ENCODE assay signal across 21 mouse cellular contexts in the genomic region with DNA sequence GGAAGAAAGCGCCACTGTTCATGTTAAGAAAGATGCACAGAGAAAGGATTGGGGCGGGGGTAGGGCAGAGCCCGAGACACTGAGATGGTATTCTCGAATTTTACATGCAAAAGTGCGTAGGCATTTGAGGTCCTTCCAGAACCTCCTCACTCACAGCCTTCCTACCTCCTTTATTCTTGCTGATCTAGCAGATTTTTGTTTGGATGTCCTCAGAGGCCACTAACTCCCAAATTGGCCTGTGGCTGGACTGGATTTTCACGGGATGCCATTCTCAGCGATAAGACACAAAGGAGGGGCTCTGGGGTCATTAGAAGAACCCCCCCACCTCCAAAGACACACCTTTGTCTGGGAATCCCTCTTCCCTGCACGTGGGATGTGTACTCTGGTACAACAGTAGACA. TPM values are rescaled to one million over a fixed set of nuclear protein-coding genes. Genes with fewer than 3 reads are reported as not detected.
DNase-seq lines count a peak whose midpoint lies in the region; ATAC-seq and TF ChIP-seq lines count a peak whose summit lies in the region.
"Had no signal": no experiment of that assay in that cellular context is flagged by ENCODE, and none has a peak within 500 bp of the region (broad histone marks: within the 10 kb centered on the region; RNA-seq: fewer than 3 reads in every experiment).

No protein-coding gene starts in this region.

- H3K4me2 ChIP-seq in kidney, embryonic 15.5 days: no peak overlapping the region
- H3K4me2 ChIP-seq: heart, embryonic 13.5 days; lung, embryonic 15.5 days had no signal

- peaks cover 65% of the 10 kb centered on the region for H3K4me1 ChIP-seq in kidney, embryonic 15.5 days
- peaks cover 84% of the 10 kb centered on the region for H3K4me1 ChIP-seq in E14TG2a.4 (replicated peaks; ENCODE audit: low read depth, low read length)
- peaks cover 83% of the 10 kb centered on the region for H3K4me1 ChIP-seq in embryonic facial prominence, embryonic 10.5 days
- peaks cover 80% of the 10 kb centered on the region for H3K4me1 ChIP-seq in limb, embryonic 10.5 days

- H3K4me3 ChIP-seq in kidney, embryonic 15.5 days (replicated peaks): no peak overlapping the region
- H3K4me3 ChIP-seq in E14TG2a.4 (replicated peaks; ENCODE audit: low read length): 0 out of 2 replicates have a peak overlapping the region, but pooled peaks have one; percentile 43
- H3K4me3 ChIP-seq in embryonic facial prominence, embryonic 10.5 days: peak overlapping the region; percentile 25; the same call in 1 of the 2 replicates
- H3K4me3 ChIP-seq in limb, embryonic 10.5 days: no peak overlapping the region
- H3K4me3 ChIP-seq: heart, embryonic 13.5 days; lung, embryonic 15.5 days; myocyte had no signal

- no peaks in the 10 kb centered on the region for H3K9me3 ChIP-seq in kidney, embryonic 15.5 days (replicated peaks)
- H3K9me3 ChIP-seq in E14TG2a.4 (ENCODE audit: low read length): no peaks in the 10 kb centered on the region
- no peaks in the 10 kb centered on the region for H3K9me3 ChIP-seq in embryonic facial prominence, embryonic 10.5 days
- H3K9me3 ChIP-seq in limb, embryonic 10.5 days (replicated peaks): no peaks in the 10 kb centered on the region
- H3K9me3 ChIP-seq: heart, embryonic 13.5 days; lung, embryonic 15.5 days had no signal

- WGBS in kidney, embryonic 15.5 days: 57% methylated on average over 8 of the region's 8 CpGs
- WGBS in embryonic facial prominence, embryonic 10.5 days: 52% methylated on average over 8 of the region's 8 CpGs
- WGBS in limb, embryonic 10.5 days: 60% methylated on average over 8 of the region's 8 CpGs

- no peak for ATAC-seq in kidney, embryonic 15.5 days (replicated peaks; ENCODE audit: low FRiP score)
- ATAC-seq: forebrain, embryonic 16.5 days; inflammation-experienced regulatory T-cells, adult 6 months had no signal

- H3K9ac ChIP-seq in kidney, embryonic 15.5 days: no peak overlapping the region
- H3K9ac ChIP-seq: heart, embryonic 13.5 days; liver, embryonic 14.5 days; lung, embryonic 15.5 days had no signal

- H3K36me3 ChIP-seq in kidney, embryonic 15.5 days: no peaks in the 10 kb centered on the region
- H3K36me3 ChIP-seq in E14TG2a.4 (ENCODE audit: insufficient read depth, low read length): no peaks in the 10 kb centered on the region
- no peaks in the 10 kb centered on the region for H3K36me3 ChIP-seq in embryonic facial prominence, embryonic 10.5 days (replicated peaks)
- 0 out of 2 replicates have a peak, but pooled peaks cover 2% of the 10 kb centered on the region for H3K36me3 ChIP-seq in limb, embryonic 10.5 days
- H3K36me3 ChIP-seq: heart, embryonic 13.5 days; lung, embryonic 15.5 days had no signal

- peak overlapping the region; percentile 54; the same call in 1 of the 2 replicates for H3K27ac ChIP-seq in kidney, embryonic 15.5 days
- peak overlapping the region; percentile 84 for H3K27ac ChIP-seq in embryonic facial prominence, embryonic 10.5 days (replicated peaks)
- peak overlapping the region; percentile 77; the same call in 1 of the 2 replicates for H3K27ac ChIP-seq in limb, embryonic 10.5 days
- H3K27ac ChIP-seq: heart, embryonic 13.5 days; liver, embryonic 14.5 days; lung, embryonic 15.5 days had no signal

- DNase-seq in kidney, postnatal 14 days: no peak
- no peak for DNase-seq in embryonic facial prominence, embryonic 10.5 days (ENCODE audit: low spot score)
- no peak for DNase-seq in limb, embryonic 10.5 days (ENCODE audit: low spot score)
- no peak for DNase-seq in thymus, postnatal 4 days
- no peak for DNase-seq in urinary bladder, postnatal 4 days (ENCODE audit: low spot score in 2 of 2)
- DNase-seq: adrenal gland, postnatal 25 days; cerebellum, adult 18-20 months; cerebellum, postnatal 25 days; heart, adult 11 months; kidney, adult 2 months; kidney, postnatal 25 days; lung, postnatal 4 days; right cerebral cortex, postnatal 4 days had no signal

- no peak for TF ChIP-seq CTCF in E14TG2a.4 (conservative IDR thresholded peaks at IDR 0.05; ENCODE audit: low read length)

- H3K27me3 ChIP-seq in kidney, embryonic 15.5 days: no peaks in the 10 kb centered on the region
- no peaks in the 10 kb centered on the region for H3K27me3 ChIP-seq in E14TG2a.4 (ENCODE audit: insufficient read depth, low read length)
- no peaks in the 10 kb centered on the region for H3K27me3 ChIP-seq in embryonic facial prominence, embryonic 10.5 days (replicated peaks; ENCODE audit: low read depth, poor library complexity, severe bottlenecking)
- H3K27me3 ChIP-seq in limb, embryonic 10.5 days (ENCODE audit: low read depth, poor library complexity, severe bottlenecking): no peaks in the 10 kb centered on the region
- H3K27me3 ChIP-seq: heart, embryonic 13.5 days; lung, embryonic 15.5 days had no signal

RNA-seq across cellular contexts. Expression of gene Zfp423, which starts 25.6 kb away (rescaled TPM):
- polyA plus RNA-seq in kidney, embryonic 15.5 days (2015; fragmentation: Nextera tagmentation; extraction: Ambion mirVana): 9.2 and 10.9 TPM in 2 replicates
- 22.0 and 23.4 TPM in 2 replicates for polyA plus RNA-seq in embryonic facial prominence, embryonic 10.5 days (2016; fragmentation: Nextera tagmentation; extraction: Ambion mirVana)
- polyA plus RNA-seq in limb, embryonic 10.5 days (2016; fragmentation: Nextera tagmentation; extraction: Ambion mirVana): 23.6 and 29.4 TPM in 2 replicates

Comparison
In these comparisons a context has a peak if more than half of its experiments do, and no peak if none do; other contexts are left out.
1. H3K4me3 ChIP-seq: peak in E14TG2a.4 (single experiment) and embryonic facial prominence, embryonic 10.5 days (single experiment); none in kidney, embryonic 15.5 days (single experiment) and limb, embryonic 10.5 days (single experiment).
2. Peak in every context shown above with its lines, with median percentiles within 50 percentile points of each other: H3K27ac ChIP-seq.